Mouse (Mus musculus) liver, adult 2 months (tissue): Measurements from ENCODE around the gene Gm9913.

Experiments
- CTCF ChIP-seq: fragments of 200-500 bp; IDR thresholded peaks from 2 replicates; pipeline ENCODE4 v1.5.1; 2011; ENCODE audit warnings: low read depth, low read length, control low read depth
- POLR2A ChIP-seq: fragments of 200-500 bp; IDR thresholded peaks from 2 replicates; pipeline ENCODE4 v1.6.1; 2011; ENCODE audit warnings: low read length, control low read depth; ENCODE audit not compliant: insufficient read depth; ENCODE audit errors: extremely low read depth

DNA sequence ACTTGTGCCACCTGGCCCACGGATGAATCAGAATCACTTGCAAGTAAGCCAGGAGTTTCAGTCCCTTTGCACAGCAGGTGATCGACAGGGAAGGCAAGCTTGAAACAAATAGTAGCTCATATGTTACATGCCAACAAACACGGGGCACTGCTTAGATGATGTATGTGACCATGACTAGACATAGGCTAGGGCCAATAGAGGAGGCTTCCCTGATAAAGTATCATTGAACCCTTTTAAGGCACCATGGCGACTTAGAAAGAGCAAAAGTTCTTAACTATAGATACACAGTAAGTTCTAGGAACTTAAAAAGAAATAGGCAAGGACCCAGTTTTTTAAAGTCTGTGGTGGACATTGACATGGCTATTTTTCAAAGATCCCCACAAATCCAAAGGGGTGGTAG, 3.0 kb downstream of the Gm9913 start, which contains the start of gene Fbn1:
- TF ChIP-seq CTCF (no peak), POLR2A (no peak)
